Mouse (Mus musculus) G1E-ER4 (cell line): ENCODE data around the gene Olfr1316. TPM values are rescaled to one million over a fixed set of nuclear protein-coding genes. Genes with fewer than 3 reads are reported as not detected.

Experiments
- GATA1 ChIP-seq: IDR thresholded peaks from one replicate; pipeline ENCODE4 v1.8.0; 2012; ENCODE audit warnings: low read length, inconsistent platforms
- polyA plus RNA-seq: library from polyadenylated mRNA; stranded (reverse); fragments of >175 nt; gene quantifications from 2 replicates; pipeline ENCODE4 v1.2.3, GENCODE M21; 2012

Olfr1316 gene
- polyA plus RNA-seq = not detected in 2 replicates

- no peak for TF ChIP-seq GATA1
Observed at GRCm38 (mm10) chr2:112134877-112135276, at the start of gene Olfr1316. Gene Olfr1316 (minus strand): TSS chr2:112134977.

- TF ChIP-seq GATA1 = no peak
Observed at GRCm38 (mm10) chr2:112153898-112154297, 19.1 kb upstream of the Olfr1316 start, which contains the start of gene Olfr1318. Gene Olfr1318 (plus strand): TSS chr2:112154198.

DNA sequence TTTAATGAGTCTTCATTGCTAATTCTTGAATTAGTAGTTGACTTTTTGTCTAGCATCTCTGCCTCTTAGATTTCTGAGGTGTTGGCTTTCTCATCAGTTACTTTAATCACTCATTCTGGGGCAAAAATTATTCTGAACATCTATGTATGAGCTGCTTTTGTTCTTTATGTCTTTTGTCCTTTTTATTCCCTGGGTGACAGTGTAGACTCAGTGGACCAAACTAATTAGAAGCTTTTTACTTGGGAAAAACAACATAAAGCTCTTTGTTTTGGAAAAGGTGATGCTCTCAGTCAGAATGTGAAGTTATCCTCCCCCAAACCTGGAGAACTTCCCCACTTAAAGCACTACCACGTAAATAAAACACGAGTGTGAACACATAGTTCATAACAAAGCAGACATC lies 5.3 kb upstream of the Olfr1316 start, which contains the start of gene Olfr1317:
Gene Olfr1317, plus strand, starts transcription at position 301 of the 400 bp plus-strand sequence.
- no peak for TF ChIP-seq GATA1

- TF ChIP-seq GATA1 = no peak
Observed at GRCm38 (mm10) chr2:112115340-112115739, 19.4 kb downstream of the Olfr1316 start, which contains the start of gene Olfr1315-ps1. Gene Olfr1315-ps1 (minus strand): TSS chr2:112115440.

- TF ChIP-seq GATA1 = no peak
Observed at GRCm38 (mm10) chr2:112096681-112097080, 38.1 kb downstream of the Olfr1316 start, which contains the start of gene Olfr1314. Gene Olfr1314 (minus strand): TSS chr2:112096781.

GRCm38 (mm10) chr2:112077743-112078142 lies 57.0 kb downstream of the Olfr1316 start, which contains the start of gene Olfr1313:
Gene Olfr1313 (minus strand): TSS chr2:112077843.
- TF ChIP-seq GATA1 = no peak

Other genes with a start within 250 kb of the Olfr1316 start
- not detected in 2 replicates for gene Olfr1306, start 218.7 kb downstream of the Olfr1316 start, polyA plus RNA-seq
- gene Olfr1307, start 185.5 kb downstream of the Olfr1316 start, polyA plus RNA-seq = not detected in 2 replicates
- gene Olfr1308, start 170.0 kb downstream of the Olfr1316 start, polyA plus RNA-seq = not detected in 2 replicates
- not detected in 2 replicates for gene Olfr1309, start 144.7 kb downstream of the Olfr1316 start, polyA plus RNA-seq
- not detected in 2 replicates for gene Olfr1310, start 122.3 kb downstream of the Olfr1316 start, polyA plus RNA-seq
- gene Olfr1311, start 110.6 kb downstream of the Olfr1316 start, polyA plus RNA-seq = not detected in 2 replicates
- gene Olfr1312, start 84.7 kb downstream of the Olfr1316 start, polyA plus RNA-seq = not detected in 2 replicates
- gene Olfr1313, start 57.1 kb downstream of the Olfr1316 start, polyA plus RNA-seq = not detected in 2 replicates
- not detected in 2 replicates for gene Olfr1314, start 38.2 kb downstream of the Olfr1316 start, polyA plus RNA-seq
- not detected in 2 replicates for gene Olfr1315-ps1, start 19.5 kb downstream of the Olfr1316 start, polyA plus RNA-seq
- not detected in 2 replicates for gene Olfr1317, start 5.4 kb upstream of the Olfr1316 start, polyA plus RNA-seq
- not detected in 2 replicates for gene Olfr1318, start 19.2 kb upstream of the Olfr1316 start, polyA plus RNA-seq
- gene Lpcat4, start 104.5 kb upstream of the Olfr1316 start, polyA plus RNA-seq = 35.9 and 44.2 TPM in 2 replicates
- gene Nutm1, start 124.3 kb upstream of the Olfr1316 start, polyA plus RNA-seq = 0.03 TPM in 1 of 2 replicates, not detected in the other
- gene Nop10, start 126.9 kb upstream of the Olfr1316 start, polyA plus RNA-seq = 35.6 and 100 TPM in 2 replicates
- gene Slc12a6, start 130.8 kb upstream of the Olfr1316 start, polyA plus RNA-seq = 3.1 and 3.8 TPM in 2 replicates
- not detected in 2 replicates for gene Gm21985, start 131.3 kb upstream of the Olfr1316 start, polyA plus RNA-seq
- gene Emc4, start 233.1 kb upstream of the Olfr1316 start, polyA plus RNA-seq = 46.5 and 59.3 TPM in 2 replicates
- gene Katnbl1, start 244.2 kb upstream of the Olfr1316 start, polyA plus RNA-seq = 5.1 and 9.2 TPM in 2 replicates